Mouse (Mus musculus) liver, embryonic 14.5 days (tissue): ENCODE data around the gene Dnajc5g. TPM values are rescaled to one million over a fixed set of nuclear protein-coding genes. Genes with fewer than 3 reads are reported as not detected.

ENCODE experiments used
- ATAC-seq: fragments of 200-750 bp; cut with Nextera tagmentation; 2 replicates; pipeline ENCODE4 v1.8.0; 2017; ENCODE audit warnings: moderate number of reproducible peaks, mild to moderate bottlenecking, moderate library complexity; ENCODE audit not compliant: insufficient read depth
- DNase-seq, 3 experiments: peaks; one replicate each; pipeline ENCODE4 v3.0.0-alpha.2; 2012 to 2013; ENCODE audit warnings: low read depth in 3 of 3, low spot score in 3 of 3
- H3K27ac ChIP-seq: fragments of 300-500 bp; sonication (generic); 2 replicates; pipeline ENCODE4 v1.5.1; 2014; ENCODE audit warnings: moderate library complexity, mild to moderate bottlenecking, control low read depth, inconsistent platforms
- H3K27me3 ChIP-seq: fragments of 300-500 bp; sonication (generic); 2 replicates; pipeline ENCODE4 v1.6.1; 2014; ENCODE audit warnings: mild to moderate bottlenecking, low read length, moderate library complexity; ENCODE audit not compliant: control insufficient read depth, insufficient read depth
- H3K36me3 ChIP-seq: fragments of 300-500 bp; sonication (generic); replicated peaks from 2 replicates; pipeline ENCODE4 v1.6.1; 2014; ENCODE audit warnings: low read depth; ENCODE audit not compliant: control insufficient read depth, insufficient read depth
- H3K4me1 ChIP-seq, 2 experiments: fragments of 200-500 bp in 1 of 2; fragments of 300-500 bp in 1 of 2; sonication (generic) in 1 of 2; replicated peaks; 2 replicates each; pipeline ENCODE4 v1.6.1; 2012 to 2014; ENCODE audit warnings: antibody characterized with exemption in 1 of 2, inconsistent platforms in 1 of 2, low read length in 1 of 2; ENCODE audit not compliant: control insufficient read depth in 2 of 2, insufficient read depth in 2 of 2
- H3K4me2 ChIP-seq: fragments of 300-500 bp; sonication (generic); 2 replicates; pipeline ENCODE4 v1.6.1; 2014; ENCODE audit warnings: low read depth, mild to moderate bottlenecking, control low read depth, moderate library complexity
- H3K4me3 ChIP-seq, 2 experiments: fragments of 200-500 bp in 1 of 2; fragments of 300-500 bp in 1 of 2; sonication (generic) in 1 of 2; 2 replicates each; pipeline ENCODE4 v1.5.1; 2012 to 2014; ENCODE audit warnings: low read depth in 2 of 2, low read length in 2 of 2, mild to moderate bottlenecking in 2 of 2, control low read depth in 1 of 2, inconsistent platforms in 1 of 2, moderate library complexity in 1 of 2; ENCODE audit not compliant: insufficient read depth in 1 of 2
- H3K9ac ChIP-seq: fragments of 300-500 bp; sonication (generic); replicated peaks from 2 replicates; pipeline ENCODE4 v1.6.1; 2014; ENCODE audit warnings: mild to moderate bottlenecking, control low read depth, moderate library complexity
- H3K9me3 ChIP-seq: fragments of 300-500 bp; sonication (generic); 2 replicates; pipeline ENCODE4 v1.6.1; 2016; ENCODE audit warnings: low read length, mixed read lengths; ENCODE audit not compliant: control insufficient read depth
- CTCF ChIP-seq: IDR thresholded peaks from 2 replicates; pipeline ENCODE4 v1.5.1; 2016; ENCODE audit warnings: antibody characterized with exemption, low read depth, control low read depth
- EP300 ChIP-seq: IDR thresholded peaks from 2 replicates; pipeline ENCODE4 v1.6.1; 2016; ENCODE audit warnings: antibody characterized with exemption, low read depth
- WGBS: fragments of 180-500 bp; shearing (Covaris S2); extraction: QIAGEN DNeasy Blood & Tissue Kit; methylation state at CpG from one replicate; pipeline ENCODE4 v1.1.7; 2014; ENCODE audit not compliant: insufficient replicate concordance; 5-methylcytosine and 5-hydroxymethylcytosine counted together
- polyA plus RNA-seq, 2 experiments: library from polyadenylated mRNA; depleted of rRNA in 1 of 2; stranded (reverse) in 1 of 2; unstranded in 1 of 2; fragments of >200 nt; fragmentation: Nextera tagmentation in 1 of 2; extraction: Ambion mirVana in 1 of 2; gene quantifications; 2 replicates each; pipeline versions ENCODE4 v1.2.1 to v1.2.3; 2012 to 2014

Dnajc5g gene
- not detected in 2 replicates for polyA plus RNA-seq (2012; rRNA removed)
- not detected in 2 replicates for polyA plus RNA-seq (2014; fragmentation: Nextera tagmentation; extraction: Ambion mirVana)

- WGBS, result 52% methylated on average over 9 of the region's 9 CpGs
- TF ChIP-seq CTCF, result no peak
- no peak for TF ChIP-seq EP300
- no peak for ATAC-seq
- no peak for DNase-seq
- H3K36me3 ChIP-seq, result no peaks in the 10 kb centered on the region
- H3K4me3 ChIP-seq, result no peak within 1 kb of the TSS
- no peaks in the 10 kb centered on the region for H3K9me3 ChIP-seq
- no peak within 1 kb of the TSS for H3K9ac ChIP-seq
- H3K4me1 ChIP-seq, result no peaks in the 10 kb centered on the region
- no peak within 1 kb of the TSS for H3K27ac ChIP-seq
- H3K4me2 ChIP-seq, result no peak within 1 kb of the TSS
- no peaks in the 10 kb centered on the region for H3K27me3 ChIP-seq
Observed at GRCm38 (mm10) chr5:31105814-31106335, at the start of gene Dnajc5g. TSS of gene Dnajc5g (plus strand) at chr5:31106285.

- H3K4me2 ChIP-seq, result no peak overlapping the region
- no peak overlapping the region for H3K27ac ChIP-seq
- H3K4me3 ChIP-seq, result no peak overlapping the region
- no peak for DNase-seq
- H3K9ac ChIP-seq, result no peak overlapping the region
- H3K36me3 ChIP-seq, result peaks cover 39% of the 10 kb centered on the region
- ATAC-seq, result no peak
- no peaks in the 10 kb centered on the region for H3K4me1 ChIP-seq
- WGBS, result 88% methylated on average over 3 of the region's 3 CpGs
- H3K27me3 ChIP-seq, result no peaks in the 10 kb centered on the region
- no peak for TF ChIP-seq CTCF
- TF ChIP-seq EP300, result no peak
- no peaks in the 10 kb centered on the region for H3K9me3 ChIP-seq
Observed at GRCm38 (mm10) chr5:31069810-31070209, 36.3 kb upstream of the Dnajc5g start.

- 67% methylated on average over 2 of the region's 2 CpGs for WGBS
Observed at GRCm38 (mm10) chr5:31071059-31071458, 35.0 kb upstream of the Dnajc5g start.

GRCm38 (mm10) chr5:31071821-31072220 lies 34.3 kb upstream of the Dnajc5g start:
- Histone ChIP-seq H3K9me3 (no peaks in the 10 kb centered on the region), H3K27me3 (no peaks in the 10 kb centered on the region), H3K9ac (no peak overlapping the region), H3K4me3 (no peak overlapping the region), H3K27ac (no peak overlapping the region), H3K36me3 (peaks cover 40% of the 10 kb centered on the region), H3K4me2 (no peak overlapping the region), H3K4me1 (no peaks in the 10 kb centered on the region)
- TF ChIP-seq EP300, result no peak
- no peak for TF ChIP-seq CTCF
- WGBS, result 91% methylated on average over 11 of the region's 11 CpGs
- no peak for ATAC-seq
- no peak for DNase-seq

More at GRCm38 (mm10) chr5:31071059-31071458, 35.0 kb upstream of the Dnajc5g start:
- Histone ChIP-seq H3K4me3 (no peak overlapping the region), H3K4me1 (no peaks in the 10 kb centered on the region), H3K9me3 (no peaks in the 10 kb centered on the region), H3K36me3 (peaks cover 40% of the 10 kb centered on the region), H3K27ac (no peak overlapping the region), H3K27me3 (no peaks in the 10 kb centered on the region), H3K9ac (no peak overlapping the region), H3K4me2 (no peak overlapping the region)
- ATAC-seq (no peak), DNase-seq (no peak)
- TF ChIP-seq EP300, result no peak
- no peak for TF ChIP-seq CTCF

GRCm38 (mm10) chr5:31073176-31073575 lies 32.9 kb upstream of the Dnajc5g start:
- TF ChIP-seq EP300 (no peak), CTCF (no peak)
- H3K4me1 ChIP-seq, result no peaks in the 10 kb centered on the region
- no peak for ATAC-seq
- no peak overlapping the region for H3K9ac ChIP-seq
- H3K4me3 ChIP-seq, result no peak overlapping the region
- H3K27me3 ChIP-seq, result no peaks in the 10 kb centered on the region
- 83% methylated on average over 12 of the region's 12 CpGs for WGBS
- no peaks in the 10 kb centered on the region for H3K9me3 ChIP-seq
- no peak overlapping the region for H3K4me2 ChIP-seq
- H3K36me3 ChIP-seq, result peaks cover 35% of the 10 kb centered on the region
- no peak overlapping the region for H3K27ac ChIP-seq
- DNase-seq, result no peak
